Mouse (Mus musculus) intestine, embryonic 14.5 days (tissue): ENCODE data around the gene Khk. TPM values are rescaled to one million over a fixed set of nuclear protein-coding genes. Genes with fewer than 3 reads are reported as not detected.

Experiments
- ATAC-seq: fragments of 200-750 bp; cut with Nextera tagmentation; replicated peaks from 2 replicates; pipeline ENCODE4 v1.8.0; 2017; ENCODE audit warnings: low read depth, moderate number of reproducible peaks, moderate TSS enrichment, moderate library complexity; ENCODE audit not compliant: low FRiP score, low TSS enrichment
- DNase-seq: peaks from one replicate; pipeline ENCODE4 v3.0.0-alpha.2; 2018; ENCODE audit warnings: low spot score
- H3K27ac ChIP-seq: fragments of 300-500 bp; sonication (generic); 2 replicates; pipeline ENCODE4 v1.5.1; 2014; ENCODE audit warnings: low read depth, mild to moderate bottlenecking, control low read depth
- H3K27me3 ChIP-seq: fragments of 300-500 bp; sonication (generic); replicated peaks from 2 replicates; pipeline ENCODE4 v1.6.1; 2014; ENCODE audit warnings: low read length, control low read depth; ENCODE audit not compliant: control insufficient read depth, insufficient read depth
- H3K36me3 ChIP-seq: fragments of 300-500 bp; sonication (generic); 2 replicates; pipeline ENCODE4 v1.6.1; 2014; ENCODE audit warnings: low read length, control low read depth; ENCODE audit not compliant: control insufficient read depth, insufficient read depth
- H3K4me1 ChIP-seq: fragments of 300-500 bp; sonication (generic); replicated peaks from 2 replicates; pipeline ENCODE4 v1.6.1; 2014; ENCODE audit warnings: low read length, control low read depth, mixed read lengths; ENCODE audit not compliant: control insufficient read depth, insufficient read depth
- H3K4me2 ChIP-seq: fragments of 300-500 bp; sonication (generic); 2 replicates; pipeline ENCODE4 v1.6.1; 2014; ENCODE audit warnings: low read length
- H3K4me3 ChIP-seq: fragments of 300-500 bp; sonication (generic); 2 replicates; pipeline ENCODE4 v1.5.1; 2014; ENCODE audit warnings: low read depth, low read length, control low read depth, mixed read lengths
- H3K9ac ChIP-seq: fragments of 300-500 bp; sonication (generic); 2 replicates; pipeline ENCODE4 v1.6.1; 2014; ENCODE audit warnings: mild to moderate bottlenecking, low read length
- H3K9me3 ChIP-seq: fragments of 300-500 bp; sonication (generic); 2 replicates; pipeline ENCODE4 v1.6.1; 2016; ENCODE audit warnings: low read length, control low read depth; ENCODE audit not compliant: control insufficient read depth
- WGBS: fragments of 180-500 bp; shearing (Covaris S2); extraction: QIAGEN DNeasy Blood & Tissue Kit; methylation state at CpG from one replicate; pipeline ENCODE4 v1.1.7; 2014; 5-methylcytosine and 5-hydroxymethylcytosine counted together
- polyA plus RNA-seq: library from polyadenylated mRNA; unstranded; fragments of >200 nt; fragmentation: Nextera tagmentation; extraction: Ambion mirVana; gene quantifications from 2 replicates; pipeline ENCODE4 v1.2.1, GENCODE M21; 2014

The Khk gene
- polyA plus RNA-seq, 1 experiment from 2014 or later, result 21.6 TPM

DNA sequence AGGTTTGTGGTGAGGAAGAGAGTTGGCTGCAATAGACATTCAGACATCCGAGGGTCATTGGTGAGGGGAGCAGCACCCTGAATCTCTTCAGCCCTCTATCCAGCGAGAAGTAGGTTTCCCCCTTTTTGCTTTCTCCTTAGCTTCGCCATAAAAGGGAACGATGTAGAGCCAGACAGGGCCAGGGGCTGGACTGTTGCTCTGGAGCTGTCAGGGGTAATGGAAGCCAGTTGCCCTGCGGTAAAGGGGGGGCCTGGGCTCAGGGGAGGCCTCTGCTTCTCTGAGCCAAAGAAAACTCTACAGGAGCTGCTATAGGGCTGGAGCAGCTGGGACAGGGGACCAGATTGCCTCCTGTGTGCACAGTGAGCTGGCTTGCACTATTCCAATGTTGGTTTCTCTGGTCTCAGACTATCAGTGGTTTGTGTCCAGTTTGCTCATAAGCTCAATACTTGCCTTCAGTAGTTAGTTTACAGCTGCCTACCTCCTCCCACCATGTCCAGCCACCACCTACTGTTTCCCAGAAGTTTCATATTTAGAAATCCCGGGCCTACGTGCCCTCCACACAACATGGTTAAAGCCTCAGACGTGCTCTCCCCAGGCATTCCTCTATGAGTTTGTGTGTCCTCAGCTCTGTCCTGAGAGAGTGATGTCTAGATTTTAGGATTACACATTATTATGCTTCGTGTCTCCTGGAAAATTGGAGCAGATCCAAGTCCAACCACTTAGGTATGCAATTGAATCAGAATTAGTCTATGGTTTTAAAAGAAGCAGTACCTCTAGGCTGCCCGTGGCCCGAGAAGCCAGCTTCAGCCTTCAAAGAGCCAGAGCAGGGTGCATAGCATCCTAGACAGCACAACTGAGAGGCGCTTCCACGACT is 12.6 kb upstream of the Khk start:
- H3K36me3 ChIP-seq, result peaks cover 27% of the 10 kb centered on the region
- no peaks in the 10 kb centered on the region for H3K27me3 ChIP-seq
- peak overlapping the region; percentile 100 for H3K27ac ChIP-seq
- WGBS, result 24% methylated on average over 13 of the region's 13 CpGs
- H3K4me3 ChIP-seq, result peak overlapping the region; percentile 93
- H3K9me3 ChIP-seq, result no peaks in the 10 kb centered on the region
- H3K9ac ChIP-seq, result peak overlapping the region; percentile 78
- DNase-seq (peak; percentile 81), ATAC-seq (peak; percentile 46)
- H3K4me2 ChIP-seq, result peak overlapping the region; percentile 94
- peaks cover 52% of the 10 kb centered on the region for H3K4me1 ChIP-seq

DNA sequence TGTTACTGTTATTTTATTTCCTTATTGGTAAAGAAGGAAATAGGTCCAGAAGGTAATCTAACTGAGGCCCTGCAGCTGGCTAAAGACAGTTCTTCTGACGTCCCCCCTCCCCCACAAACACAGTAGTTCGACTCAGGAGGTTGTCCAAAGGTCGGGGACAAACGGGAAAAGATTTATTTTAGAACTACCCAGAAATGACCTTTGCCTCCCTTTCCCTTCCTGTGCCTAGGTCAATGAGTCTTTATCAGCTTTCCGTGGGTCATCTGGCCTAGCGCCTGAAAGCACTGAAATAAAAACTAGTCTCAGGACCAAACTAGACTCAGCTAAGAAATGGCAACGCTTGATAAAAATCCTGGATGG is 12.0 kb upstream of the Khk start:
- ATAC-seq (no peak), DNase-seq (no peak)
- Histone ChIP-seq H3K4me3 (no peak overlapping the region), H3K9ac (no peak overlapping the region), H3K4me2 (peak overlapping the region; percentile 94), H3K36me3 (peaks cover 20% of the 10 kb centered on the region), H3K27ac (peak overlapping the region; percentile 100), H3K27me3 (no peaks in the 10 kb centered on the region), H3K9me3 (no peaks in the 10 kb centered on the region), H3K4me1 (peaks cover 52% of the 10 kb centered on the region)
- 13% methylated on average over 7 of the region's 7 CpGs for WGBS

DNA sequence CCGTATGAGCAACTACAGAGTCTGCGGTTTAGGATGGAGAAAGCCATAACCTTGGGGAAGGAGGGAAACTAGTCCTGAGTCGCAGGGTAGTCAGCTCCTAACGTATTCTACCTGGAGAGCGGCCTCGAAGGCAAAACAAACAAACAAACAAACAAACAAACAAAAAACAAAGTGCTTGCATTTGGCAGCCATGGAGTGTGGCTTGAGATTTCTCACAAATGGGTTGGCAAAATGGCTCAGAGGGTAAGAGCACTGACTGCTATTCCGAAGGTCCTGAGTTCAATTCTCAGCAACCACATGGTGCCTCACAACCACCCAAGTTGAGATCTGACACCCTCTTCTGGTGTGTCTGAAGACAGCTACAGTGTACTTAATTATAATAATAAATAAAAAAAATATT is 11.4 kb upstream of the Khk start:
- H3K36me3 ChIP-seq, result peaks cover 15% of the 10 kb centered on the region
- H3K27me3 ChIP-seq, result no peaks in the 10 kb centered on the region
- no peak for DNase-seq
- no peak for ATAC-seq
- no peak overlapping the region for H3K9ac ChIP-seq
- H3K4me2 ChIP-seq, result no peak overlapping the region
- H3K9me3 ChIP-seq, result no peaks in the 10 kb centered on the region
- 74% methylated on average over 7 of the region's 7 CpGs for WGBS
- no peak overlapping the region for H3K4me3 ChIP-seq
- H3K27ac ChIP-seq, result peak overlapping the region; percentile 100
- H3K4me1 ChIP-seq, result peaks cover 50% of the 10 kb centered on the region

- Histone ChIP-seq H3K9ac (no peak overlapping the region), H3K36me3 (peaks cover 8% of the 10 kb centered on the region), H3K4me2 (no peak overlapping the region), H3K27me3 (no peaks in the 10 kb centered on the region), H3K9me3 (no peaks in the 10 kb centered on the region), H3K4me3 (no peak overlapping the region), H3K27ac (0 out of 2 replicates have a peak overlapping the region, but pooled peaks have one; percentile 100), H3K4me1 (peaks cover 45% of the 10 kb centered on the region)
- DNase-seq, result no peak
- ATAC-seq, result no peak
Observed at GRCm38 (mm10) chr5:30910481-30910880, 10.8 kb upstream of the Khk start.

GRCm38 (mm10) chr5:30912156-30912555 is 9.1 kb upstream of the Khk start:
- Histone ChIP-seq H3K27ac (peak overlapping the region; percentile 96), H3K27me3 (no peaks in the 10 kb centered on the region), H3K4me1 (peaks cover 43% of the 10 kb centered on the region), H3K4me3 (no peak overlapping the region), H3K9me3 (no peaks in the 10 kb centered on the region), H3K4me2 (peak overlapping the region; percentile 89), H3K36me3 (peaks cover 5% of the 10 kb centered on the region), H3K9ac (no peak overlapping the region; the same call in 1 of the 2 replicates)
- ATAC-seq (no peak), DNase-seq (no peak)
- 43% methylated on average over 5 of the region's 5 CpGs for WGBS

- Histone ChIP-seq H3K27me3 (no peaks in the 10 kb centered on the region), H3K4me3 (peak within 1 kb of the TSS; percentile 75), H3K36me3 (peaks cover 15% of the 10 kb centered on the region), H3K9me3 (no peaks in the 10 kb centered on the region), H3K4me1 (peaks cover 42% of the 10 kb centered on the region), H3K4me2 (peak within 1 kb of the TSS; percentile 89), H3K9ac (peak within 1 kb of the TSS; percentile 84), H3K27ac (peak within 1 kb of the TSS; percentile 96)
- WGBS, result 19% methylated on average over 13 of the region's 13 CpGs
- ATAC-seq, result peak; percentile 68
- peak; percentile 85 for DNase-seq
Observed at GRCm38 (mm10) chr5:30913060-30913841, 8.0 kb upstream of the Khk start, which contains the start of gene Emilin1. Emilin1 (plus strand) TSS chr5:30913402.

DNA sequence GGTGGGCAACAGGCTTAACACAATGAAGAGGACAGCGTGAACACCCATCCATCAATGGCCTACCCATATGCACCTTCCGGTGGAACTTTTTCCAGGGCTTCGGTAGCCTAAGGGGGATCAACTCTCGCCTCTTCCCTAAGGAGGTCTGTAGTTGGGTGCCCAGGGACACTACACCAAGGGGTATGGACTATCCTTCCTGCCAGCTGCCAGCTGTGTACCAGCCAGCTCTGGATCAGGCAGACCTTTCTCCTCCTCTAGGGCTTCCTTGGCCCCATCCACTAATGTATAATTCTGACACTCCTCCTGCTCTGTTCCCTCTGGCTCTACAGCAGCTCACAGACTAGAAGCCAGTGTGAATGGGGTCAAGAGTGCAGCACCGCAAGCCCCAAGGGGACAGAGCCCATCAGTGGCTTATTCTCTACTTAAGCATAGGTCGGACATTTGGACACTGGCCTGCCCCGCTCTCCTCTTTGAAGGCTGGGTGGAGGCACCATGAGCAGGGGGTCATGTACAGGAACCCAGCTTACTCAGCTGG is 7.1 kb upstream of the Khk start:
- Histone ChIP-seq H3K4me1 (peaks cover 34% of the 10 kb centered on the region), H3K9me3 (no peaks in the 10 kb centered on the region), H3K9ac (peak overlapping the region; percentile 84), H3K27ac (peak overlapping the region; percentile 96), H3K27me3 (no peaks in the 10 kb centered on the region), H3K4me3 (peak overlapping the region; percentile 75), H3K36me3 (peaks cover 25% of the 10 kb centered on the region), H3K4me2 (peak overlapping the region; percentile 89)
- ATAC-seq (no peak), DNase-seq (no peak)
- 51% methylated on average over 7 of the region's 7 CpGs for WGBS

DNA sequence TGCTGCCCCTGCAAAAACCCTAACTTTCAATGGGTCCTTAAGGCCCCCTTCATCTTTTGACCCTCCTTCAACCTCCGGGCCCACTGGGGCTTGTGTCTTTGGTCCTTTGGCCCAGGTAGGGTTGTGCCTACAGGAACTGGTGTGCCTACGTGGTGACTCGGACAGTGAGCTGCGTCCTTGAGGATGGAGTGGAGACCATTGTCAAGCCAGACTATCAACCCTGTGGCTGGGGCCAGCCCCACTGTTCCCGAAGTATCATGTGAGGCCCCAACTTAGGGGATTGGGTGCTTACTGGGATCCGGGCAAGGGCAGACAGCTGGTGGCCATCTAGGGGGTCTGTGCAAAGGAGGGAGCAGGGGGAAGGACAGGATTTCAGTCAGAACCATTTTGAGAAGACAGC is 6.4 kb upstream of the Khk start:
- 42% methylated on average over 6 of the region's 6 CpGs for WGBS
- Histone ChIP-seq H3K4me2 (peak overlapping the region; percentile 89), H3K36me3 (peaks cover 31% of the 10 kb centered on the region), H3K27me3 (no peaks in the 10 kb centered on the region), H3K4me3 (peak overlapping the region; percentile 75), H3K9ac (peak overlapping the region; percentile 84), H3K4me1 (peaks cover 30% of the 10 kb centered on the region), H3K27ac (peak overlapping the region; percentile 96), H3K9me3 (no peaks in the 10 kb centered on the region)
- ATAC-seq (no peak), DNase-seq (no peak)
